Mouse (Mus musculus) splenic B cell, adult 2 months (primary cell): ENCODE measurements around the gene Ppp2r3d.
"Not testable (repeated sequence)": the region's sequence is repeated elsewhere in the genome, so short reads cannot be mapped to it uniquely, and the experiment has no call there.

ENCODE experiments used
- DNase-seq: peaks from one replicate; pipeline ENCODE4 v3.0.0-alpha.2; 2011; ENCODE audit warnings: low read depth, low spot score
- H3K27me3 ChIP-seq: 2 replicates; pipeline ENCODE4 v1.6.1; 2012; ENCODE audit warnings: mild to moderate bottlenecking, low read length, moderate library complexity, mixed read lengths; ENCODE audit not compliant: control insufficient read depth, poor library complexity, insufficient read depth, severe bottlenecking
- H3K36me3 ChIP-seq: 2 replicates; pipeline ENCODE4 v1.6.1; 2012; ENCODE audit warnings: mild to moderate bottlenecking, low read length, moderate library complexity, mixed read lengths; ENCODE audit not compliant: control insufficient read depth, poor library complexity, insufficient read depth, severe bottlenecking

Ppp2r3d gene

DNA sequence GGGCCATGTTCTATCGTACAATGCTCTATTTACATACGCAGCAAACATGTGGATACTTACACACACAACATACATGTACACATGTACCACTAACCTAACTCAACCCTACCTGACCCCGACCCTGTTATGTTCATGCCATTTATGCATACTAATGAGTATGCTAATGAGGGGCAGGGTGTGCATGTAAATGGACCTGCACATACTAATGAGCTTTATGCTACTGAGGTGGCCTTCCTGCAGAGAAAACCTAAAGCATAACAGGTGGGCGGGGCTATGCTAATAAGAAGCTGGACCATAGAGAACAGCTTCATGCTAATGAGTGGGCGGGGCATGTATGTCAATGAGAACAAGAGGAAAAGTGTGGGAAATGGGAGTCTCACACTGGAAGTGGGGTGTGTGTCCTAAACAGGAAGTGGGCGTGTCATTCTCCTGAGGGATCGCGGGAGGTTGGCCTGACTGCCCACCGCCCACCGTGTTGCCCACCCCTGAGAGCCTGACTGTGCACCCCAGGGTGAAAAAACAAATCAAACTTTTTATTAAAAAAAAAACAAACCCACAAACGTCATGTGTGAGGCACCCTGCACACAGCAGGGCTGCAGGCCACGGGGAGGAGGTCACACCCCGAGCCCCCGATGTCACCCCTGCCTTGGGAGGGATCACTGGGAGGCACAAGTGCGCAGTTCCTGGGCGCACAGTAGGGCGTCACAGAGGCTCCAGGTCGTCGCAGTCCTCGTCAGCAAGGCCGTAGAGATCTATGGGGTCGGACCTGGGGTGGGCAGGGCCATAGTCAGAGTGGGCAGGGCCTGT is at the start of gene Ppp2r3d:
TSS of gene Ppp2r3d (minus strand) at position 803 of the 807 bp plus-strand sequence.
- peak; percentile 30 for DNase-seq
- H3K27me3 ChIP-seq, result no peaks in the 10 kb centered on the region
- H3K36me3 ChIP-seq, result no peaks in the 10 kb centered on the region

DNA sequence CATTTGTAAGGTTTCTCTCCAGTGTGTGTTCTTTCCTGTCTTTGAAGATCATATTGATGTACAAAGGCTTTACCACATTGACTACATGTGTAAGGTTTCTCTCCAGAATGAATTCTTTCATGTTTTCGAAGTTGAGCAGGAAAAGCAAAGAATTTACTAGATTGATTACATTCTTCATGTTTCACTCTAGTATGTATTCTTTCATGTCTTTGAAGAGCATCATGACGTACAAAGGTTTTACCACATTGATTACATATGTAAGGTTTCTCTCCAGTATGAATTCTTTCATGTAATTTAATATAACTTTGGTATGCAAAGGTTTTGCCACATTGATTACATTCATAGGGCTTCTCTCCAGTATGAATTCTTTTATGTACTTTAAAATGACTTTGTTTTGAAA is 17.0 kb upstream of the Ppp2r3d start, which contains the start of gene Gm21836:
TSS of gene Gm21836 (minus strand) at position 101 of the 400 bp plus-strand sequence.
- not testable (repeated sequence) for H3K36me3 ChIP-seq, H3K27me3 ChIP-seq, DNase-seq

DNA sequence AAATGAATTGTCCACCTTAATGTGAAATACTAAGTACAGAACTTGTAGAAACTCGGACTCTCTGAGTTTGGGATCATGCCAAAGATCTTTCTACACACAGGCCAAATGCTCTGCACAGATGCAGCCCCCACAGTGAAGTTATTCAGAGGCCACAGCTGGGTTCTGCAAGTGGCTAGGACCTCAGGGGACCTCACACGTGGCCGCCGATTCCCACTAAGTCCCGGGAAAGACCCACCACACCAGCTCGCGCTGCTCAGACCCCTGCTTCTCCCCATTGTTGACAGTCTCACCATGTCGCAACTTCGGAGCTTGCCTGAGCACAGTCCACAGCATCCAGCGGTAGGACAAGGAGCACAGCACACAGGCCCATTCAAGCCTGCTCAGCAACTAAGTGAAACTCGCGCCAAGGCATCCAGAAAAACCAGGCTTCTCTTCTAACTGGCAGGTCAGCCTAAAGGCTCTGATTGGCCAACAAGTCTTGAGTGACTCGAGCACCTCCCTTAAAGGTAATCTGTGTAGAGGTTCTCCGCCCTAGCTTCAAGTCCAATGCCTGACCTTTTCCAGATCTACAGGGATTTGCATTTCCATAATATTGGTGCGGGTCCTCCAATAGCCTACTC is 3.8 kb upstream of the Ppp2r3d start:
- not testable (repeated sequence) for DNase-seq, H3K27me3 ChIP-seq, H3K36me3 ChIP-seq

DNA sequence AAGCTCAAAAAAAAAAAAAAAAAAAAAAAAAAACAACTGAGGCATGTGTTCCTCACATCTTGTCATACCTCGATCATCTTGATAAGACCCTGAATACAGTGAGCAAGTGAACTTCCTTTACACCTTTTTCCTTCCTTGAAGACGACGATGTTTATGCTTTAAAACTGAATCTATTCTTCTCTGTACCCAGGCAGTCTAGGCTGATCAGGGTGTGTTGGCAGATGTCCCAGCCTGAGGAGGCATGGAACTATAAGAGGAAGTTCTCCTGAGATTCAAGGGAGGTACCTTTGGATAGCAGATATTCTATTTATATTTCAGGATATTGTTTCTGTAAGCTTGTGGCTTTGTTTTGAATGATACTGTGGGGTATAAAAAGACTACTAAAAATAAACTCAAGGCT is 1.4 kb upstream of the Ppp2r3d start:
- Histone ChIP-seq H3K36me3 (no peaks in the 10 kb centered on the region), H3K27me3 (no peaks in the 10 kb centered on the region; the same call in 1 of the 2 replicates)
- DNase-seq, result no peak

DNA sequence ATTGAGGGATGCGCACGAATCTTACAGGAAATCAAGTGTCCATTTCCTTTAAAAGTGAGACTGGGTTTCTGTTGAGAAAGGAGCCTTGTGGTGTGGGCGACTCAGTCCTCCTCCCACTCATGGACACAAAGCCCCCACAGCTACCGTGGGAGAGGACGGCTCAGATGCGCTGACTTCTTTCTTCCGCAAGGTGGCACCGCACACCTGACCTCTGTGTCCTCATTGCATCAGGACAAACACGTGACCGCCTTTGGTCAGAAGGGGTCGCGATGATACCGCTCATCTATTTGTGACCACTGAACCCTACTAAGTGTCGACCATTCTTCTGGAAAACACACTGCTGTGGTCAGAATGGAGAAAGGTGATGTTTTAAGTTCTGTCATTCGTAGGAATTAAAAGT is 1.0 kb downstream of the Ppp2r3d start:
- H3K27me3 ChIP-seq, result no peaks in the 10 kb centered on the region
- DNase-seq, result peak; percentile 10
- no peaks in the 10 kb centered on the region for H3K36me3 ChIP-seq

DNA sequence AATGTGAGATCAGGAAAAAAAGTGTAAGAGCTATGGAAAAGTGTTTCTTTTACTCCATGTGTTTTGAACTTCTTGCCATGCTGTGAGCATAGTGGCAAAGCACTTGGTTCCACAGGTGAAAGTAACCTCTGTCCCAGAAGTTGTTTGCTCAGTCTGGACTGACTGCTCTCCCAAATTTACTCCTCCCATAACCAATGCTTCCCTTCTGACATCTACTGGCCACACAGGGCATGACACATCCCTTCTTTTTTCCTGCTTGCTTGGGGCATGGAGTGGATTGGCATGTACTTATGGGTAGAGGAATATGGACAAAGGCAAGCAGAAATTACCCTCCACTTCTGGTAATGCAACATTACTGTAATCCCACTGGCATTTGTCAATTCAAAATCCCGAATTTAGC is 20.1 kb downstream of the Ppp2r3d start:
- Histone ChIP-seq H3K36me3 (no peaks in the 10 kb centered on the region), H3K27me3 (no peaks in the 10 kb centered on the region)
- peak; percentile 6 for DNase-seq

DNA sequence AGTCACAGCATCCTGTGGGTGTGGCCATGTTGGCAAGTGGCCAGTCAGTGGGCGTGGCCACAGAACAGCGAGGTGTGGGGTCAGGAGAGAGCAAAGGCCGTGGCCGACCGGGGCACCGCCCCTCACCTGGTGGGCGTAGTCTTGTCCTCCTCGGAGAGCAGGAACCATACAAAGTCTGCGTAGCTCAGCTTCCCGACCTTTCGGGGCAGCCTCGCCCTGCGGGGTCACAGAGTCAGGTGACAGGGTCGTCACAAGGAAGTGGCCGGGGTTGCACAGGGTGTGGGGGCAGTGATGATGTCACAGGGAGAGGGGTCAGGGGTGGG is 34.2 kb downstream of the Ppp2r3d start:
- peaks cover 19% of the 10 kb centered on the region for H3K36me3 ChIP-seq
- DNase-seq, result peak; percentile 48
- H3K27me3 ChIP-seq, result no peaks in the 10 kb centered on the region

DNA sequence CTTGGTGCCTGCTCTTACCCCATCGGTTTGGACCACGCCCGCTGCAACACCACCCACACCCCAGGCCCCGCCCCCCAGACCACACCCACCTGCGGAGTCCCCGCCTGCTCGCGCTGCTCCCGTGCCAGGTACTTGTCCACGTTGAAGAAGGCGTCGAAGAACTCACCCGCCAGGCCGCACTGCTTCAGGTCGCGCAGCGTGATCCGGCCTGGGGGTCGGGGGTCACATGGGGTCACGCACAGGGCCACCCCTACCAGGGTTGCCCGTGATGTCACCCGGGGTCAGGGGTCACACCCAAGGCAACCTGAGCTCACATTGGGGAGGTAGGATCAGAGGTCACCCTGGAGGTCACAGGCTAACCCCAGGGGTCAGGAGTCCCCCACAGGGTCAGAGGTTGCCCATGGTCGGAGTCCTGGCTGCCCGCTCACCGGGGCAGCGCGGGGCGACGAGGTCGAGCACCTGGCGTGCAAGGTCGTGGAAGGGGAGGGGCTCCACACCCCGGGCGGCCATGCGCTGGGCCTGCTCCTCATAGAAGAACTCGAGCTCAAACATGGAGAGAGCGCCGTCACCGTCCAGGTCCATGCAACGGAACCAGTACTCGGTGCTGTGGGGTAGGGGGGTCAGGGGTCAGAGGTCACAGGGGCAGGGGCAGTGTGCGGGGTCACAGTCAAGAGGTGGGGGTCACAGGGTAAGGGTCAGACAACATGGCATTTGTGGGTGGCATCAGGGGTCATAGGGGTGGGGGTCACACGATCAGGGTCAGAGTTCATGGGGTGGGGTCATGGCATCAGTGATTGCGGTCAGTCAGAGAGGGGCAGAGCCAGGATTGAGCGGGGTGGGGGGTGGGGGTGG is 34.8 kb downstream of the Ppp2r3d start:
- H3K36me3 ChIP-seq, result peaks cover 19% of the 10 kb centered on the region
- DNase-seq, result peak; percentile 31
- no peaks in the 10 kb centered on the region for H3K27me3 ChIP-seq

DNA sequence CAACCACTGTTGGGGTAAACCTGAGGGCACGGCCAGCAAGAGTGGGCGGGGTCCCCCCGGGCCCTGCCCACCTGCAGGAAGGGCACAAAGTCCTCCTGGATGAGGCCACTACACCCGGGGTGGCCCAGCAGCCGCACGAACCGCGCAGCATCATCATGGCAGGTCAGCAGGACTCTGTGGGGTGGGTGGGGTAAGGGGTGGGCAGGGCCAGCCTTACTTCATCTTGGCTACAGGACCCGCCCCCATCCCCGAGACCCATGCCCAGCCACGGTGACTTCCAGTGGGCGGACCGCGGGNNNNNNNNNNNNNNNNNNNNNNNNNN is 36.0 kb downstream of the Ppp2r3d start:
- Histone ChIP-seq H3K36me3 (peaks cover 19% of the 10 kb centered on the region), H3K27me3 (no peaks in the 10 kb centered on the region)
- DNase-seq, result peak; percentile 51

DNA sequence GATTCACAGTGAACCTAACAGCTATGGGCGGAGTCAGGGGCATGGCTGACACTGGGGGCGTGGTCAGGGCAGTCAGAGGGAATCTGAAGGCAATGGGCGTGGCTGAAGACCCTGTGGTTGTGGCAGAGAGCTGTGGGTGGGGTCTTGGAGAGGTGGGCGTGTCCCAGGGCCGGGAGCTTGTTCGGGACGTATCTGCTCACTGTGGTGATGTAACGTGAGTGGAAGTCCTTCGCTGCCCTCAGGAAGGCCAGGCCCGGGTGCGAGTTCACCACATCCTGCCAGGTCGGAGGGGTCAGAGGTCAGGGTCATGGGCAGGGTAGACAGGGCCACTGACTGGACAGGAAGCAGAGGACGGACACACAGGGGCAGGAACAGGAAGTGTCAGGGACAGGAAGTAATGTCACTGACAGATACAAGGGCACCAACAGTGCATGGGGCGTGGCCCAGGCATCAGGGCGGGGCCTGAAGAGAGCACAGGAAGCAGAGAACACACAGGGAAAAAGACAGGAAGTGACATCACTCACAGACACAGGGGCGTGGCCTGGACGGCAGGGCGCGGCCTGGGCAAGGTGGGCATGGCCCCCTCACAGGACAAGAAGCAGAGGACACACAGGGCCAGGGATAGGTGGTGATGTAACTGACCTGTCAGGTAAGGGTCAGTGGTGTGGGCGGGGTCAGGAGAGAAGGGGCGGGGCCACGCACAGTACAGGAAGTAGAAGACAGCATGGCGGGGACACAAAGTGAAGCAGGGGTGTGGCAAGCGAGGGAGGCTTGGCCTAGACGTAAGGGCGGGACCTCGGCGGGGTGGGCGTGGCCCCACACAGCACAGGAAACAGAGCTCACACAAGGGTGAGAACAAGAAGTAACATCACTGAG is 36.6 kb downstream of the Ppp2r3d start:
- Histone ChIP-seq H3K27me3 (no peaks in the 10 kb centered on the region), H3K36me3 (peaks cover 19% of the 10 kb centered on the region)
- peak; percentile 57 for DNase-seq

DNA sequence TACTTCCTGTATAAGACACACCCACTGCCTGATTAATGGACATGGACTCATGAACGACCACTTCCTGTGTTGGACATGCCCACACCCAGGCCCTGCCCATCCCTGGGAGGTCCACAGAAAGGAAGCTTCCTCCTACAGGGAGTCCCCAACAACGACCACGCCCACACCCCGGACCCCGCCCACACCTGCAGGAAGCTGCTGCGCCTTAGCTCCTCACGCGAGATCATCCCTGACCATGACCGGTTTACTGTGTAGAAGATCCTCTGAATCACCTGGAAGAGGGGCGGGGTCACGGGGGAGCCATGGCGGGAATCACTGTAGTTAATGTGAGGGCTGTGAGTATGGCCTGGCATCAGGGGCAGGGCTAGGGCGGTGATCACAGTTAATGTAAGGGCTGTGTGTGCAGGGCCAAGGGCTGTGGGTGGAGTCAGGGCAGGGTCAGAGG is 37.3 kb downstream of the Ppp2r3d start:
- peak; percentile 56 for DNase-seq
- peaks cover 19% of the 10 kb centered on the region for H3K36me3 ChIP-seq

DNA sequence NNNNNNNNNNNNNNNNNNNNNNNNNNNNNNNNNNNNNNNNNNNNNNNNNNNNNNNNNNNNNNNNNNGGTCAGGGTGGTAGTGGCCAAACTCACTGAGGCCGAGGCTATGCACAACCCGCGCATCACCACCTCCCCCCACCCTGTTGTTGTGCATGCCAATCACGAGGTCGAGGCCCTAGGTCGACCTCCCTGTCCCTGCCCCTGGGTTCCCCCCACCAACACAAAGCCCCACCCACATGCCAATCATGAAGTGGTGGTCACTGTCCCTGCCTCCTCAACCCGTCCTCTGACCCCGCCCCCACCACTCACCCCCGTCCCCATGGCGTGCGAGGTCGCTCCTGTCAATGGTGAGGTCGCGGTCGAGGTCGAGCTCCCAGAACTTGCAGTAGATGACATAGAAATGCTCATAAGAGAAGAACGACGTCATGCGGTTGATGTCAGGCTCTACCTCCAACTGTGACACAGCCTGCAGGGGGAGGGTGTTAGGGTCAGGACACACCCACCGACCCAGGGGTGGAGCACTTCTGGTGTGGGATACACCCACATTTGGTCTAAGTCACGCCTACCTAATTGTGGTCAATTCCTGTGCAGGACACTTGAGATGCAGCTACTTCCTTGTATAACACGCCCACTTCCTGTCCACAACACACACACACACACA is 37.9 kb downstream of the Ppp2r3d start:
- Histone ChIP-seq H3K36me3 (peaks cover 19% of the 10 kb centered on the region), H3K27me3 (no peaks in the 10 kb centered on the region)
- DNase-seq, result peak; percentile 58

More for the DNA sequence above, 37.3 kb downstream of the Ppp2r3d start:
- H3K27me3 ChIP-seq, result no peaks in the 10 kb centered on the region

DNA sequence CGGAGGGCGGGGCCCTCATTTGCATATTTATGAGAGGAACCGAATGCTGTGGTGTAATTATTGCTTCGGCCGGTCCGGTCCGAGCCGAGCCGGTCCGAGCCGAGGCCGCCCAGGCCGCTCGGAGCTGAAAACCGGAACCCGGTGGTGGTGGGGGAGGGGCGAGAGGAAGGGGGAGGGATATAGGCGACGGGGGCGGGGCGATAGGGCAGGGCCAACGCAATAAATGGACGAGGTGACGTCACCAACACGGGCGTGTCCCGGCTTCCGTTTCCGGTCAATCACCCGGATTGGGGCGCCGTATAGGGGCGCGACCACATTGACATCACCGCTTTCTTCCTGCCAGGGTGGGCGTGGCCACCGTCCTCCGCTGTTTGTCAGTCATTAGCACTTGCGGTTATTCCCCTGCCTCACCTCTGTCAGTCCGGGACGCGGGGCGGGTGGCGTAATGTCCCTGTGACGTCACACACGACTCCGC is 51.2 kb downstream of the Ppp2r3d start:
- Histone ChIP-seq H3K27me3 (no peaks in the 10 kb centered on the region), H3K36me3 (no peaks in the 10 kb centered on the region)
- DNase-seq, result peak; percentile 96
